Mouse (Mus musculus) erythroblast, embryonic 14.5 days (primary cell): ENCODE results near the gene Smurf1. TPM values are rescaled to one million over a fixed set of nuclear protein-coding genes. Genes with fewer than 3 reads are reported as not detected.

ENCODE experiments used
- H3K27me3 ChIP-seq: 2 replicates; pipeline ENCODE4 v1.6.1; 2012; ENCODE audit warnings: inconsistent platforms; ENCODE audit not compliant: control insufficient read depth
- H3K36me3 ChIP-seq: 2 replicates; pipeline ENCODE4 v1.6.1; 2012; ENCODE audit warnings: mild to moderate bottlenecking, inconsistent platforms; ENCODE audit not compliant: control insufficient read depth
- H3K4me1 ChIP-seq: 2 replicates; pipeline ENCODE4 v1.6.1; 2012; ENCODE audit warnings: inconsistent platforms; ENCODE audit not compliant: control insufficient read depth
- H3K4me3 ChIP-seq: replicated peaks from 2 replicates; pipeline ENCODE3; 2012; ENCODE audit warnings: moderate library complexity, mild to moderate bottlenecking, inconsistent platforms
- H3K9me3 ChIP-seq: 2 replicates; pipeline ENCODE4 v1.6.1; 2012; ENCODE audit warnings: low read length, inconsistent platforms, mixed read lengths; ENCODE audit not compliant: control insufficient read depth
- GATA1 ChIP-seq: IDR thresholded peaks from 2 replicates; pipeline ENCODE4 v1.6.1; 2012; ENCODE audit warnings: low read length, inconsistent platforms, mixed read lengths
- TAL1 ChIP-seq: IDR thresholded peaks from 3 replicates; pipeline ENCODE4 v1.6.1; 2012; ENCODE audit warnings: low read length, inconsistent platforms, mixed read lengths
- polyA plus RNA-seq: library from polyadenylated mRNA; stranded (reverse); fragments of >175 nt; gene quantifications from 2 replicates; pipeline ENCODE4 v1.2.3, GENCODE M21; 2012

Gene Smurf1
- 0.01 TPM in 2 replicates for polyA plus RNA-seq

DNA sequence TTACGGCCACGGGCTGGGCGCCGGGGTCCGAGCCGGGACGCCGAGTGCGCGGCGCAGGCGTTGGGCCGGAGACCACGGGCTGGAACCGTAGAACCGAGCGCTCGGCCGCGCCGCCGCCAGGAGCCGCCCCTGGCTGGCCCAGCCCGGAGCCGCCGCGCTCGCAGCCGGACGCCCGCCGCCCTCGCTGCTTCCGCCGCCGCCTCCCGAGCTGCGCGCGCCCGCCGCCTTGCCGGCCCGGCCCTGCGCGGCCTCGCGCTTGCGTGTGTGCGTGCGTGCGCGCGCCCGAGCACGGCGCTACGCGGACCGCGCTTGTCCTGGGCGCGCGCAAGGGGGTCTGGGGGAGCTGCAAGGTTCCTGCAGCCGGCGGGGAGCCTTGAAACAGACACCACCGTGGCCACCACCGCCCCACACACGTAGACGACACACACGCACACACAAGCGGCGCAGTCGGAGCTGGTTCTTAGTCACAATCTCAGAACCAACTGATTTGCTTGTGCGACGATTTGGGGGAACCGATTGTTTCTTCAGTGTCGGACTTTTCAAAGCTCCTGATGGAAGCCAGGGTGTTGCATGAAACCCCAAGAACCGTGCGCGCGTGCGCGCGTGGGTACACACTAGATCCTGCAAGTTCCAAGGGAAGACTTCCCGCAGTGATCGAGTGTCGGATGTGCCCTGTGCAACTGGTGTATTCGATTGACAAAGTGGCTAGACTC is at the start of gene Smurf1:
Smurf1 (minus strand) TSS at position 209 of the 713 bp plus-strand sequence.
- Histone ChIP-seq H3K27me3 (peaks cover 39% of the 10 kb centered on the region), H3K9me3 (no peaks in the 10 kb centered on the region), H3K36me3 (no peaks in the 10 kb centered on the region), H3K4me1 (peaks cover 24% of the 10 kb centered on the region), H3K4me3 (peak within 1 kb of the TSS; percentile 61)
- TF ChIP-seq TAL1 (no peak), GATA1 (no peak)

DNA sequence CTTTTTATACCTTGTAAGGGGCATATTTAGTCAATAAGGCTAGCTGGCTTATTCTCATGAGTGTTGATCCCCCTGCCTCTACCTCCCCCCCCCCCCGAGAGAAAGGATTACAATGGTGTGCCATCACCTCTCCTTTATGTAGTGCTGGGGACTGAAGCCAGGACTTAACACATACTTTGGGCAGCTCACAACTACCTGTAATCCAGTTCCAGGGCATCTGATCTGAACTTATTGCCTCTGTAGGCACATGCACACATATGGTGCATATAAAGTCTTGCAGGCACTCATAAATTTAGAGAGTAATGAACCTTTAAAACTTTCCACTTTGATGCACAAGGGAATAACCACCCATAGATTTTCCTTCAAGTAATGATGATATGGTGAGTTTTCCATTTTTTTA is 48.6 kb upstream of the Smurf1 start:
- TF ChIP-seq TAL1 (no peak), GATA1 (no peak)
- Histone ChIP-seq H3K36me3 (no peaks in the 10 kb centered on the region), H3K4me3 (no peak overlapping the region), H3K27me3 (no peaks in the 10 kb centered on the region), H3K4me1 (no peaks in the 10 kb centered on the region), H3K9me3 (no peaks in the 10 kb centered on the region)

DNA sequence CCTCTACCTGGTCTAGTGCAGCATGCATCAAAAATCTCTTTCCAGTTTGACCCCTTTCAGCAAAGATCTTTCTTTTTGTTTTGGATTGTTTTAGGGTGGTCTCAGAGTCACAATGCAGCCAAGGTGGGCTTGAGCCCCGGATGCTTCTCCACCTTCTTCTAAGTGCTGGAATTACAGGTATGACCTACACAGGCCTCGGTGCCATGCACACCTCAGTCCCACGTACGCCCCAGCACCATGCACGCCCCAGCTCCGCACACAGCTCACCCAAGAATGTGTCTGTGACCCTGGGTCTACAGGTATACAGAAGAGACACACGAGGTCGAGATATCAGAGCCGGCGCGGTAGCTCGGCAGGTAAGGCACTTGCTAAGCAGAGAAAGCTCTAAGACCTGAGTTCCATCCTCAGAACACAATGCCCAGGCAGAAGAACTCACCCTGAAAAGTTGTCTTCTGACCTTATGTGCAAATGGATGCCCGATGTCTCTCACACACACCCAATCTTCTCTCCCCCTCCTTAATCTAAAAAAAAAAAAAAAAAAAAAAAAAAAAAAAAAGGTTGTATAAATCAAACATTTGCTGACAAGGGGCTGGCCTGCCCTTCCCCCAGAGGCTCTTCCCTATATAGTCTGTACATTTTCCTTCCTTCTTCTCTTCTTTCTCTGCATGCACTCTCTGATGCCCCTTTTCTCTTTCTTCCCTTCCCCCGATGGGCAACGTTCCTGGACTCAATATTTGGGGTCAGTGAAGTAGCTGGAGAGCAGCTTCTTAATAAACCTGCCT is 43.4 kb upstream of the Smurf1 start:
- no peaks in the 10 kb centered on the region for H3K9me3 ChIP-seq
- no peaks in the 10 kb centered on the region for H3K27me3 ChIP-seq
- H3K36me3 ChIP-seq: no peaks in the 10 kb centered on the region
- TF ChIP-seq TAL1 (no peak), GATA1 (no peak)
- H3K4me3 ChIP-seq: no peak overlapping the region
- H3K4me1 ChIP-seq: no peaks in the 10 kb centered on the region

DNA sequence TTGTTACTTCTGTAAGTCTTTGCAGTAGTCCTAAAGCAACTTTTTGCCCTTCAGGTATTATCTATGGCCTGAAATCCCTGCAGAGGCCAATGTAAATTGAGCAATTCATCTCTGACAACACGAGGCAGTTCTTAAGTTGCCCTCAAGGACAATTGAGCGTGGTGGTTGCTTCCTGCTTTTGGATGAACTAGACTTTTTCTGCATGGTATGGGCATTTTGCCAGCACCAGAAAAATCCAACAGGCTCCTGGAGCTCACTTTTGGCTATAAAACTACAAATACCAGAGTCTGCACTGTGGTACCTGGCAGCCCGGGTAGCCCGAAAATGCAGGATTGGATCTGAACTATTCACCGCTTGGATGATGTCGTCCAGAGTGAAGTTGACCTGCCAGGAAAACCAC is 39.9 kb upstream of the Smurf1 start:
- no peak for TF ChIP-seq GATA1
- no peak for TF ChIP-seq TAL1
- Histone ChIP-seq H3K4me3 (no peak overlapping the region), H3K4me1 (no peaks in the 10 kb centered on the region), H3K36me3 (no peaks in the 10 kb centered on the region), H3K27me3 (no peaks in the 10 kb centered on the region), H3K9me3 (no peaks in the 10 kb centered on the region)

DNA sequence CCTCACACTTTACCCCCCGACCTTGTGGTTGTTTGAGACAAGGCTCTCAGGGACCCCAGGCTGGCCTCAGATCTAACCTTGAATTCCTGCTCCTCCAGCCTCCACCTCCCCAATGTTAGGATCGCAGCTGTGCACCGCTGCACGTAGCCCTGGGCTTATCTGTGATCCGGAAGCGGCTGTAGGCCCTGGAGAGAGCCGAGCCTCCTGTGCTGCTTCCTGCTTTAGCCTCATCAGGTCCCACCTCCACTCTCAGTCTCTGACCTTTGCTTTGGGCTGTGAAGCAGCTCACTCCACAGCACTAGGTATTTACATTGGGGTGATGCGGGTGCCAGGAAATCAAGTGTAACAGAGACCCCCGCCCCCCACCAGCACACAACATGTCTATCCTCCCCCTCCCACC is 38.8 kb upstream of the Smurf1 start:
- no peaks in the 10 kb centered on the region for H3K9me3 ChIP-seq
- H3K36me3 ChIP-seq: no peaks in the 10 kb centered on the region
- H3K4me3 ChIP-seq: no peak overlapping the region
- no peaks in the 10 kb centered on the region for H3K27me3 ChIP-seq
- no peak for TF ChIP-seq TAL1
- H3K4me1 ChIP-seq: no peaks in the 10 kb centered on the region

DNA sequence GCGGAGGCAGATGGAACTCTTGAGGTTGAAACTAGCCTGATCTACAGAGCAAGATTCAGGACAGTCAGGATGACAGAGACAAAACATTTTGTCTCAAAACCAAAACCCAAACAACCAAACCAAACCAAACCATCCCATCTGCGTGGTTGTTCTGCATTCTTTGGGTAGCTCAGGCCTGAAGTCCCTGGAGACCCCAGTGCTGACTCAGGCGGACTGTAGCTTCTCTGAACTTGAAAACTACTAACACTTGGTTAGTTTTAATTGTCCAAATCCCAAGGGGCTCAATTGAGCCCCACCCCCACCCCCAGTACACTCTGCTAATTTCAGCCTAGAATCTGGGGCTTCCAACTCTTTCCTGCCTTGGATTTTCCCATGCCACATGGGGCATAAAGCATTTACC is 37.7 kb upstream of the Smurf1 start:
- Histone ChIP-seq H3K36me3 (no peaks in the 10 kb centered on the region), H3K4me3 (no peak overlapping the region), H3K9me3 (no peaks in the 10 kb centered on the region), H3K27me3 (no peaks in the 10 kb centered on the region), H3K4me1 (no peaks in the 10 kb centered on the region)
- TF ChIP-seq TAL1 (no peak), GATA1 (no peak)

DNA sequence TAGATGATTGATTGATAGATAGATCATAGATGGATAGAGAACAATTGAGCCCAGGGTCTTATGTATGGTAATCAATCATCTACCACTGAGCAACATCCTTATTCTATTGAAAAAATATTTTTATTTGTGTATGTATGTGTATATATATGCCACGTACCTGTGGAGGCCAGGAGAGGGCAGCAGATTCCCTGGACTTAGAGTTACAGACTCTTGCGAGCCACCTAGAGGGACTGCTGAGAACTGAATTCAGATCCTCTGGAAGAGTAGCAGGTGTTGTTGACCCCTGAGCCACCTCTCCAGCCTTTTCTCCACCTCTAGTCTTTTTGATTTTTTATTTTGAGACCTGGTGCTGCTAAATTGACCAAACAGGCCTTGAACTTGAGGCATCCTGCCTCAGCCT is 32.8 kb upstream of the Smurf1 start:
- Histone ChIP-seq H3K4me3 (no peak overlapping the region), H3K9me3 (no peaks in the 10 kb centered on the region), H3K36me3 (no peaks in the 10 kb centered on the region), H3K27me3 (no peaks in the 10 kb centered on the region), H3K4me1 (no peaks in the 10 kb centered on the region)
- TF ChIP-seq TAL1 (no peak), GATA1 (no peak)

DNA sequence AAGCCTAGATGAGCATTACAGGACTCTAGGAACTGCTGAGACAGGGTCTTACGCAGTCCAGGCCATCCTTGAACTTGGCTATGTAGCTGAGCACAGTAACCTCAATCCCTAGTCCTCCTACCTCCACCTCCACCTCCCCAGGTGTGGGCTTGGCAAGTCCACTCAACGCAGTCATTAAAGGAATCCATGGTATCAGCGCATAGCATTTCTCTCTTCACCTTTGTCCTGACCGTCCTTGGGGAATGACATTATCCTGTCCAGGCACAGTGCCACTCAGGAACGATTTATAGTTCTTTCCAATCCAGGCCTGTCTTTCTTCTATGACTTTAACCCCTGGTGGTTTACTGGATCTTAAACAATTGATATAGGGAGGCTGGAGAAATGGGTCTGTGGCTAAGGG is 24.8 kb upstream of the Smurf1 start:
- no peak for TF ChIP-seq TAL1
- TF ChIP-seq GATA1: no peak
- no peak overlapping the region for H3K4me3 ChIP-seq
- no peaks in the 10 kb centered on the region for H3K9me3 ChIP-seq
- no peaks in the 10 kb centered on the region for H3K27me3 ChIP-seq
- no peaks in the 10 kb centered on the region for H3K36me3 ChIP-seq
- H3K4me1 ChIP-seq: no peaks in the 10 kb centered on the region; the same call in 1 of the 2 replicates

DNA sequence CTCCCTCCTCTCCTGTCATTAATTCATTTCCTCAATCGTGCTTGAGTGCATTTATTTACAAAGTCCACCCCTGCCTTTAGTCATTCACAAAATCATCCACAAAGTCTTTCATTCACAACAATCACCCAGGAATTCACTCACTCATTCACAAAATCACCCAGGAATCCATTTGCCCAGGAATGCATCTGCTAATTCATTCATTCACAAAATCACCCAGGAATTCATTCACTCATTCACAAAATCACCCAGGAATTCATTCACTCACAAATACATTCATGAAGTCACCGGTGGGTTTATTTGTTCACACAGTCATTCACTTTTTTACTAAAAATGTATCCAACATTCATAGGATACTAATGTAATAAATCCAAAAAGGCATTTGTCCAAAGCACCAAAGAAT is 24.4 kb upstream of the Smurf1 start:
- TF ChIP-seq TAL1: no peak
- no peak for TF ChIP-seq GATA1
- H3K36me3 ChIP-seq: no peaks in the 10 kb centered on the region
- no peak overlapping the region for H3K4me3 ChIP-seq
- H3K9me3 ChIP-seq: no peaks in the 10 kb centered on the region
- H3K27me3 ChIP-seq: no peaks in the 10 kb centered on the region
- H3K4me1 ChIP-seq: no peaks in the 10 kb centered on the region; the same call in 1 of the 2 replicates
